Mouse (Mus musculus) cerebellum, adult 2 months (tissue): Measurements from ENCODE around the gene Tango2.

Experiments used
- CTCF ChIP-seq: fragments of 200-500 bp; IDR thresholded peaks from 2 replicates; pipeline ENCODE4 v1.5.1; 2011; ENCODE audit warnings: low read depth, mild to moderate bottlenecking, control low read depth, low read length, moderate library complexity, borderline replicate concordance; ENCODE audit not compliant: insufficient read depth
- POLR2A ChIP-seq: fragments of 200-500 bp; IDR thresholded peaks from 2 replicates; pipeline ENCODE4 v1.6.1; 2011; ENCODE audit warnings: low read length, control low read depth, borderline replicate concordance; ENCODE audit not compliant: insufficient read depth

DNA sequence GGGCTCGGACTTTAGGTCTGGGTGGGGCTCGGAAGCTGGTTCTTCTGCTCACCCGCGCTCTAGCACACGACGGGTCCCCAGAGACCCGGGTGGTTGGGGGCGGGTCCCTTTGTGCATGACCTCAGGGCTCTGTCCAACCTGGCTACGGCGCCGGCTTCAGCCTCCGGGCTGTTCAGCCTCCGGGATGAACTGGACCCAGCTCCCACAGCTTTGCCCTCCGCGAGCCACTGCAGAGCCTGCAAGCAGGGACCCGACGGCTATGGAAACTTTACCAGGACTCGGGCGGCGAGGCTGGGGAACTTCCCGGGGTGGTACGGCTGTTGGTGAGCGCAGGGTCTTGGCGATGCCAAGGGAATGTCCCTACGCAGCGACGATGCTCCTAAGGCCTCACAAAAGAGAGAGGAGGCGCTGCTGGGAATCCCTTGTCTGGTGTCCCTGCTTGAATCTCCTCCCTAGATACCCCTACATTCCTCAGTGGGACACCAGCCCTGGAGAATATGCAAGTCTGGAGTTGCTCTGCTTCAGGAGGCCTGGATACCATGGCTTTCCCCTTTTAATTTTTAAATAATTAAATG is 785 bp upstream of the Tango2 start:
- TF ChIP-seq CTCF (no peak), POLR2A (no peak)
